Mouse (Mus musculus) CD4-positive helper T cell, adult 2 months (primary cell): ENCODE data around the gene Trmo.

Experiments used
- DNase-seq: peaks from one replicate; pipeline ENCODE4 v3.0.0-alpha.2; 2012; ENCODE audit warnings: low read depth, missing footprints, low spot score

Gene Trmo

GRCm38 (mm10) chr4:46339026-46339425, 50.2 kb downstream of the Trmo start:
- DNase-seq = no peak

DNA sequence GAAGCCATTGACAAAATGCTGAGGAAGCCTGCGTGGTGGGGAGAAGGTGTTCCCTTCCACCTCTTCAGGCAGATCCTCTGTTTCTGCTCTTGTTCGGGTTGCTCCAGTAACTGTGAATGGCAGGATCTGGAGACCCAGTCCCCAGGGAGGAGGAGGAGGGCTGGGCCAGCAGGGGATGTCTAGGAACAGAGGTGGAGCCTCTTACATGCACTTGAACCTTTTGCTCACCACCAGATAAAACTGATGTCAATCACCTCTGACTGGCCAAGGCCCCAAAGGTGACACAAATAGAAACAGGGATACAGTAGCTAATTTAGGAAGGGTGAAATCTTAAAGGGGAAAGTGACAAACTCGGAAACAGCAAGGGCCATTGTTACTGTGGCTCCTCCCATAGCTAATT, 51.2 kb downstream of the Trmo start:
- DNase-seq = no peak

GRCm38 (mm10) chr4:46335846-46336245, 53.4 kb downstream of the Trmo start:
- no peak for DNase-seq

DNA sequence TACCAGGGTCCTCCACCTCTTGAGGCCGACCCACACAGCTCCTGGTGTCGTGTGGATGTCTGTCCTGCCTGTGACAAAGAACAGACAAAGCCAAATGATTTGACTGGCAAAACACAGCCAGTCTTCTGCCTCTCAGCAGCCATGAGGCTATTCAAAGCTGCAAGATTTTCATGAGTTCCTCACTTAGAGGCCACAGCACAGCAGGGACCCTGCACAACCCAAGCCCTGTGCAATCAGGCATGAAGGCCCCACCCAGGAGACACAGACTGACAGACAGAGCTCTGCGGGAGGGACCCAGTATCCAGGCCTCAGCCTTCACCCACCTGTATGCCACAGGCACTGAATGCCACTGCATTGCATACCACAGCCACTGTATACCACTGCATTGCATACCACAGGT, 60.3 kb downstream of the Trmo start:
- DNase-seq = no peak
